Mouse (Mus musculus) heart, postnatal 0 days (tissue): ENCODE measurements around the gene Gm10447. TPM values are rescaled to one million over a fixed set of nuclear protein-coding genes. Genes with fewer than 3 reads are reported as not detected.
A peak's percentile ranks its signal among the peaks of the same experiment; 100 is the strongest.

Experiments used
- ATAC-seq: fragments of 200-750 bp; cut with Nextera tagmentation; 2 replicates; pipeline ENCODE4 v1.8.0; 2017; ENCODE audit warnings: low read depth, moderate number of reproducible peaks, moderate library complexity; ENCODE audit not compliant: insufficient read depth
- DNase-seq: peaks from one replicate; pipeline ENCODE4 v3.0.0-alpha.2; 2016; ENCODE audit warnings: low spot score
- H3K27ac ChIP-seq: fragments of 300-500 bp; sonication (generic); 2 replicates; pipeline ENCODE4 v1.5.1; 2014; ENCODE audit warnings: low read depth, mild to moderate bottlenecking
- H3K27me3 ChIP-seq: fragments of 300-500 bp; sonication (generic); 2 replicates; pipeline ENCODE4 v1.6.1; 2014; ENCODE audit warnings: low read length, mixed read lengths; ENCODE audit not compliant: control insufficient read depth, insufficient read depth
- H3K36me3 ChIP-seq: fragments of 300-500 bp; sonication (generic); replicated peaks from 2 replicates; pipeline ENCODE4 v1.6.1; 2014; ENCODE audit warnings: low read length, mixed read lengths; ENCODE audit not compliant: control insufficient read depth, insufficient read depth
- H3K4me1 ChIP-seq: fragments of 300-500 bp; sonication (generic); 2 replicates; pipeline ENCODE4 v1.6.1; 2014; ENCODE audit warnings: antibody characterized with exemption; ENCODE audit not compliant: control insufficient read depth, insufficient read depth
- H3K4me2 ChIP-seq: fragments of 300-500 bp; sonication (generic); 2 replicates; pipeline ENCODE4 v1.6.1; 2014; ENCODE audit warnings: low read depth, mild to moderate bottlenecking, low read length, moderate library complexity
- H3K4me3 ChIP-seq: fragments of 300-500 bp; sonication (generic); 2 replicates; pipeline ENCODE4 v1.5.1; 2014; ENCODE audit warnings: low read depth, low read length
- H3K9ac ChIP-seq: fragments of 300-500 bp; sonication (generic); replicated peaks from 2 replicates; pipeline ENCODE4 v1.6.1; 2014; ENCODE audit warnings: low read depth, low read length, mixed read lengths
- H3K9me3 ChIP-seq: fragments of 300-500 bp; sonication (generic); replicated peaks from 2 replicates; pipeline ENCODE4 v1.6.1; 2016; ENCODE audit warnings: low read length; ENCODE audit not compliant: control insufficient read depth
- CTCF ChIP-seq: IDR thresholded peaks from 2 replicates; pipeline ENCODE4 v1.5.1; 2016; ENCODE audit warnings: antibody characterized with exemption, control low read depth, low read depth
- EP300 ChIP-seq: IDR thresholded peaks from 2 replicates; pipeline ENCODE4 v1.6.1; 2016; ENCODE audit warnings: antibody characterized with exemption, low read depth
- WGBS: fragments of 180-500 bp; shearing (Covaris S2); extraction: QIAGEN DNeasy Blood & Tissue Kit; methylation state at CpG from one replicate; pipeline ENCODE4 v1.1.7; 2014; 5-methylcytosine and 5-hydroxymethylcytosine counted together
- polyA plus RNA-seq: library from polyadenylated mRNA; unstranded; fragments of >200 nt; fragmentation: Nextera tagmentation; extraction: Ambion mirVana; gene quantifications from 2 replicates; pipeline ENCODE4 v1.2.1, GENCODE M21; 2015
- total RNA-seq: library from RNA; depleted of rRNA; stranded (reverse); fragments of >200 nt; gene quantifications from 2 replicates; pipeline ENCODE4 v1.2.3, GENCODE M21; 2014; ENCODE audit warnings: low replicate concordance; rRNA removed

Gm10447 gene
- total RNA-seq: not detected in 2 replicates
- polyA plus RNA-seq: 0.04 TPM in 1 of 2 replicates, not detected in the other

GRCm38 (mm10) chr11:53456474-53457371 lies at the start of gene Gm10447, which contains the start of gene Shroom1:
Gene Gm10447, minus strand, starts transcription at chr11:53457110.
Gene Shroom1, plus strand, starts transcription at chr11:53457205.
- ATAC-seq: peak; percentile 84
- no peaks in the 10 kb centered on the region for H3K36me3 ChIP-seq
- H3K4me3 ChIP-seq: peak within 1 kb of the TSS; percentile 60
- TF ChIP-seq EP300: no peak
- peak; percentile 39 for TF ChIP-seq CTCF
- H3K9me3 ChIP-seq: no peaks in the 10 kb centered on the region
- peak within 1 kb of the TSS; percentile 27 for H3K9ac ChIP-seq
- WGBS: 3% methylated on average over 42 of the region's 42 CpGs
- peaks cover 5% of the 10 kb centered on the region; the same call in 1 of the 2 replicates for H3K27me3 ChIP-seq
- H3K4me2 ChIP-seq: peak within 1 kb of the TSS; percentile 92
- peak; percentile 59 for DNase-seq
- H3K27ac ChIP-seq: no peak within 1 kb of the TSS
- no peaks in the 10 kb centered on the region for H3K4me1 ChIP-seq

DNA sequence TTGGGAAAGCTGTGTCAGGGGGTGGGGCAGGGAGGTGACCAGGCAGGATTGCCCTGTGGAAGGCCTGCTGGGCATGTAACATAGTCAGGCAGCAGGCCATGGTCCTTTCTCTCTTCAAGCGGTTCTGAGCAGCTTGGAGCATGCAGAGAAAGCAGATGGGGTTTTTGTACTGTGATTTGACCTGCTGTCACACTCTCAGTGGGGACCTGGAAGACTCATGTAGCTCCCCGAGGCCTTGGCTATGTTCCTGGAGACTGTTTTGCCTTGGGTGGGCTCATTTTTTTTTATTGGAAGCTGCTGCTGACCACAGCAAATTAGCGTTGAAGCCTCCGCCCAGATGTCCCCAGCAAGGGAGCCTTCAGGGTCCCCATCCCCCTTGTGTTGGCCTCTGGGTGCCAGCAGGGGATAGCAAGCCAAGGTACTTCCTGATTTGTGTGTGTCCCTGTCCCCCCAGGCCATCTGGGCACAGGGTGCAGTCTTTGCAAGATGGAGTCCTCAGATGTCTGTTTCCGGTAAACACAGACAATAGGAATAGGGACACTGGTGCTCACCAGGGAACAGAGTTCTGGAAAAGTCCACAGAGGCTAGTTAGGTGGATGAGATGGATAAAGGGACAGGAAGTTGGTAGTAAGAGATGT lies 48.2 kb upstream of the Gm10447 start:
- Histone ChIP-seq H3K9ac (no peak overlapping the region), H3K4me3 (no peak overlapping the region), H3K9me3 (no peaks in the 10 kb centered on the region), H3K4me2 (no peak overlapping the region), H3K4me1 (0 out of 2 replicates have a peak, but pooled peaks cover 6% of the 10 kb centered on the region), H3K36me3 (no peaks in the 10 kb centered on the region), H3K27me3 (no peaks in the 10 kb centered on the region), H3K27ac (no peak overlapping the region)
- TF ChIP-seq EP300 (no peak), CTCF (no peak)
- 77% methylated on average over 5 of the region's 5 CpGs for WGBS
- ATAC-seq: no peak
- DNase-seq: no peak

- ATAC-seq (no peak), DNase-seq (no peak)
- H3K9ac ChIP-seq: no peak overlapping the region
- no peaks in the 10 kb centered on the region for H3K9me3 ChIP-seq
- no peaks in the 10 kb centered on the region for H3K36me3 ChIP-seq
- 0 out of 2 replicates have a peak, but pooled peaks cover 6% of the 10 kb centered on the region for H3K4me1 ChIP-seq
- no peak for TF ChIP-seq EP300
- H3K27ac ChIP-seq: no peak overlapping the region
- 97% methylated on average over 8 of the region's 8 CpGs for WGBS
- H3K27me3 ChIP-seq: no peaks in the 10 kb centered on the region
- H3K4me3 ChIP-seq: no peak overlapping the region
- no peak overlapping the region for H3K4me2 ChIP-seq
Observed at GRCm38 (mm10) chr11:53504376-53504775, 47.5 kb upstream of the Gm10447 start.

- H3K36me3 ChIP-seq: no peaks in the 10 kb centered on the region
- H3K9ac ChIP-seq: no peak overlapping the region
- TF ChIP-seq CTCF (no peak), EP300 (no peak)
- WGBS: 54% methylated on average over 5 of the region's 5 CpGs
- H3K27ac ChIP-seq: no peak overlapping the region
- no peak overlapping the region for H3K4me3 ChIP-seq
- no peaks in the 10 kb centered on the region for H3K27me3 ChIP-seq
- no peak for ATAC-seq
- no peak overlapping the region for H3K4me2 ChIP-seq
- H3K9me3 ChIP-seq: no peaks in the 10 kb centered on the region
- no peak for DNase-seq
- 0 out of 2 replicates have a peak, but pooled peaks cover 6% of the 10 kb centered on the region for H3K4me1 ChIP-seq
Observed at GRCm38 (mm10) chr11:53503738-53504137, 46.8 kb upstream of the Gm10447 start.

DNA sequence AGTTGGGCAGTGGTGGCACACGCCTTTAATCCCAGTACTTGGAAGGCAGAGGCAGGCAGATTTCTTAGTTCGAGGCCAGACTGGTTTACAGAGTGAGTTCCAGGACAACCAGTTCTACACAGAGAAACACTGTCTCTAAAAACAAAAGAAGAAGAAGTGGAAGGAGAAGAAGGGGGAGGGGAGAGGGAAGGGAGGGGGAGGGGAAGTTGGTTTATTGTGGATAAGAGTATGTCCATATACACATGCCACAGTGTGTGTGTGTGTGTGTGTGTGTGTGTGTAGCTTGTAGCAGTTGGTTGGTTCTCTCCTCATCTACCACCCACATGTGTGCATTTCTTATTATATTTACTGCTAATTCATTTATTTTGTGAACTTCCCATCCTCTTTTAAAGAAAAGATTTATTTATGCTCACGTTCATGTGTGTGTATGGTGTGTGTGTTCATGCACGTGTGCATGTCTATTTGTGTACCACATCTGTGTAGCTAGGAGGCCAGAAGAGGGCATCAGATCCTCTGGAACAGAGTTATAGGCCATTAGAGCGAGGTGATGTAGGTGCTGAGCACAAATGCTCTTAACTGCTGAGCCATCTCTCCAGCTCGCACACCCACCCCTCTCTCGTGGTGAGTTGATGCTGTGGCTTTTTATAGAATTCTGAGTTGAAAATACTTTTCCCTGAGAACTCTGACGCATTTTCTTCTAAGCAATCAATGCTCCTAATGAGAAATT lies 45.3 kb upstream of the Gm10447 start:
- Histone ChIP-seq H3K27ac (no peak overlapping the region), H3K4me3 (no peak overlapping the region), H3K27me3 (no peaks in the 10 kb centered on the region), H3K4me2 (no peak overlapping the region), H3K36me3 (no peaks in the 10 kb centered on the region), H3K9ac (no peak overlapping the region), H3K9me3 (no peaks in the 10 kb centered on the region), H3K4me1 (0 out of 2 replicates have a peak, but pooled peaks cover 6% of the 10 kb centered on the region)
- DNase-seq (no peak), ATAC-seq (no peak)
- TF ChIP-seq CTCF (peak; percentile 15; the same call in 1 of the 2 replicates), EP300 (no peak)
- WGBS: 61% methylated on average over 8 of the region's 8 CpGs
